Mouse (Mus musculus) ES-E14 (cell line): ENCODE results near the gene Crb1.

Experiments used
- CHD2 ChIP-seq: IDR thresholded peaks from 2 replicates; pipeline ENCODE4 v1.6.1; 2014; ENCODE audit warnings: mild to moderate bottlenecking, low read depth, low read length, inconsistent platforms
- HCFC1 ChIP-seq: IDR thresholded peaks from 2 replicates; pipeline ENCODE4 v1.6.1; 2012; ENCODE audit warnings: low read length, inconsistent platforms, borderline replicate concordance; ENCODE audit not compliant: insufficient read depth
- MAFK ChIP-seq: IDR thresholded peaks from 2 replicates; pipeline ENCODE4 v1.6.1; 2014; ENCODE audit warnings: mild to moderate bottlenecking, low read depth, low read length, inconsistent platforms; ENCODE audit not compliant: insufficient read depth
- ZNF384 ChIP-seq: IDR thresholded peaks from 2 replicates; pipeline ENCODE4 v1.6.1; 2012; ENCODE audit warnings: low read depth, low read length, inconsistent platforms

DNA sequence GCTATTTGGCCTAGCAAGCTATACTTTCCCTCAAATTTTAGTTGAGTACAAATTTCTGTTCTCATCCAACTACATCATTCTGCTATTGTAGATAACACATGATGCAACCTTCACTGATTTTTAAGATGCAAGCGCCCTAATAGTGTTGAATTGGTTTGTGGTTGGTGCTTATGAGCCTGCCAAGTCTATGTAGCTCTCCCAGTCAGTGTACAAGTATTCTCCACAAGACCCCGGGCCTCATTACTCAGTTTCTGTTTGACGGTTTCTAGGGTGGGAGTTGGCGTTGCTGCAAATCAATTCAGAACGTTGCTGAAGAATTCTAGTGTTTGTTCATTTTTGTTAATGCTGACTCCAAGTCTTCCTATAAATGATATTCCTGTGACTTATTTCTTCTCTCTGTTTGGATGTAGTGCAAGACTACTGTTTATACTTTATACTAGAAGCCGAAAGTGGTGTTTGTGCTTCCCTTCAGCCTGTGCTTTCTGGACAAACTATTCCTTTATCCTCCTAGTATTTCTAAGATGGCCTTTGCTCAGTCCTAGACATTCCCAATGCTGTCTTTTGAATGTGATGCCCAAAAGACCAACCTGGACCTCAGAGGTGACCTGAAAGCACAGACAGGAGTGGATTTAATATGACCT lies 152.5 kb downstream of the Crb1 start:
- TF ChIP-seq ZNF384 (no peak), MAFK (no peak), CHD2 (no peak), HCFC1 (no peak)
